Mouse (Mus musculus) layer of hippocampus, postnatal 25 days (tissue): ENCODE data around the gene St8sia6. TPM values are rescaled to one million over a fixed set of nuclear protein-coding genes. Genes with fewer than 3 reads are reported as not detected.
"Not testable (repeated sequence)": the region's sequence is repeated elsewhere in the genome, so short reads cannot be mapped to it uniquely, and the experiment has no call there.

Source experiments
- DNase-seq, 2 experiments: peaks; one replicate each; pipeline ENCODE4 v3.0.0; 2022; ENCODE audit warnings: mixed read lengths in 2 of 2, low spot score in 1 of 2; ENCODE audit errors: extremely low spot score in 1 of 2
- total RNA-seq, 2 experiments: library from RNA; stranded (reverse); gene quantifications; 2 replicates each; pipeline ENCODE4 v1.2.3; 2021

St8sia6 gene
- total RNA-seq, 2 experiments from 2014 or later, result 1.8 to 3.4 TPM

- DNase-seq, result no peak
Observed at GRCm38 (mm10) chr2:13672426-13672825, 121.4 kb downstream of the St8sia6 start.

GRCm38 (mm10) chr2:13634866-13635265 lies 159.0 kb downstream of the St8sia6 start:
- DNase-seq, result no peak

DNA sequence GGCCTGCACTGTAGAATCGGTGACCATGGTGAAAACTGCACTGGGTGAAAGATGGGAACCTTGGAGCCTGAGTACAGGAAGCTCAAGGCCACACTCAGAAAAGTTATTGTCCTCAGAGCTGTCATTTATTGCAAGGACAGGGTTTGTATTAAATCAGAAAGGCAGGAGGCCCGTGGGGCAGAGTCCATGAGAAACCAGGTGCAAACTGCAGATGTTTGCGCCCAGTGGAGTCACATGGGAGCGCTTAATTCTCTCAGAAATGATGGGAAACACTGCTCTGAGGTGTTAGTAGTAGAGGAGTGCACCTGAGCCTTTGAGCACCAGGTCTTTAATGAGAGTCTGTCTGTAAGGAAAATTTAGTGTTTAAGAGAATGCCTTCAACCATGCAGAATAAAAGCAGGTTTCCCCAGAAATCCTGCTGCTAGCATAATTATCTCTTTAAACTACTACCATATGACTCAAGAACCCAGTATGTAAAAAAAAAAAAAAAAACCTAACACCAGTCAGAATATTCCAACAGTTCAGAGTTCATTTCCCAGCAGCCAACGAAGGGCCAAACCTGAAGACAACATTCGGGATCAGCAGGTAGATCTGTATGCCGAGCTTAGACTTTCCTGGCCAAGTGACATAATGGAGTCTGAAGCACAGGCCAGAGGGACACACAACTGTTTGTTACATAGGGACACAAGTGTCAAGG lies 163.6 kb downstream of the St8sia6 start:
- no peak for DNase-seq

- not testable (repeated sequence) for DNase-seq
Observed at GRCm38 (mm10) chr2:13603636-13604035, 190.2 kb downstream of the St8sia6 start.

DNA sequence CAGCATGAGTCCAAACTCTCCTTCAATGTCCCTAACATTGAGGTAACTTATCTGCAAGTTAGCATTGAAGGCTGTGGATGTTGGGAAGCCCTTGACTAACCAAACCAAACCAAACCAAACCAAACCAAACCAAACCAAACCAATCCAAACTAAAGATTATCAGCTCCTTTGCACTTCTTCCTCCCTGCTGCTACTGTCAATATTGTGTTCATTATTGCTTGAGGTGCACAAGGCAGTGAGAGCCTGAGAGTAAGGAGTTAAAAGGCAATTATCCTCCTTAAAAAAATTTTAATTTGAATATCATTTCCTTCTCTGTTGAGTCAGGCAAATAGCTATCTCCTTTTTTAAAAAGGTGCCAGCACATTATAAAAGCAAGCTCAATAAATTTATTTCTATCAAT lies 190.8 kb downstream of the St8sia6 start:
- DNase-seq, result no peak

Other genes starting within 250 kb of the St8sia6 start
- gene Trdmt1, start 249.4 kb downstream of the St8sia6 start, total RNA-seq, result 1 to 10 TPM; 4.8 to 6.4 TPM
- 10 to 100 TPM; 57.6 to 62.8 TPM for gene Vim, start 220.1 kb downstream of the St8sia6 start, total RNA-seq